Mouse (Mus musculus): Measurements from ENCODE around the gene Spock1. TPM values are rescaled to one million over a fixed set of nuclear protein-coding genes. Genes with fewer than 3 reads are reported as not detected.

The Spock1 gene
- 100 to 1,000 TPM; 179 to 213 TPM for total RNA-seq (2021)
- long read RNA-seq, experiment 1, partial matches to known transcripts, result 54 of 71 reads
- long read RNA-seq, experiment 1, other reads (novel, unspliced or antisense), result 17 of 71 reads
- long read RNA-seq, experiment 2, partial matches to known transcripts, result 100 of 125 reads
- long read RNA-seq, experiment 2, other reads (novel, unspliced or antisense), result 25 of 125 reads

DNA sequence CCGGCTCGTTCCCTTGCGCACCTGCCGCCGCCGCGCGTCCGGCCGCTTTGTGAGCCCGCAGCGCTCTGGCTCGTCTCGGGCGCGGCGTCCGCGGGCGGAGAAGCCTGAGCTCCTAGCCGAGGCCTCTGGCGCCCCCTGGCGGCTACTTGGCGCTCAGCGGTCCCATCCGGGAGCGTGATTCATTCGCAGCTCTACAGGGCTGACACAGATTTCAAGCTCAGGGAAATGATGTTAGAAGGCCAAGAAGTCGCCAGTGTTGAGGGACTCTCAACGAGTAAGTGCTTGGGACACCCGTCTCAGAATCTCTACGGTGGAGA lies at the start of gene Spock1:
TSS of gene Spock1 (minus strand) at position 67 of the 317 bp plus-strand sequence.
- peak; percentile 97 for TF ChIP-seq CTCF (conservative IDR thresholded peaks at IDR 0.05)
- peak within 1 kb of the TSS; percentile 79 for H3K27ac ChIP-seq
- peak; percentile 88 to 97 for DNase-seq (ENCODE audit: low spot score in 2 of 2)
- peak within 1 kb of the TSS; percentile 54 for H3K4me3 ChIP-seq

DNA sequence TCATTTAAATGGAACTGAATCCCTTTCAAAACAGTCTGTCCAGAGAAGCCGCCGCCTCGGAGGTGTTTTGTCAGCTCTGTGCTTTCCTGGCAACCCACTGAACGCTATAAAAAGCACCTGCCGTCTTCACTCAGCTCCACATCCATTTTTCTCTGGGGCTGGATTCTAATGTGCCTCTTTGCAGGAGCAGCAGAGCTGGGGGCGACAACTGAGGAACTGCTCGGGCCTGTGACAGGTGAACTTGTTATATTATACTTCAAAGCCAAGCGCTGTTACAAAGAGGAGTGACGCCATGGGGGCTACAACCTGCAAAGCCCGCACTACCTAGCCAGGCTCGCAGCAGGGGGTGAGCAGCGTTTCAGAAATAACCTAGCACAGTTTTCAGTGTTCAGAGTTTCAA lies 42.0 kb upstream of the Spock1 start:
- no peak for DNase-seq (ENCODE audit: low spot score in 2 of 2)
- Histone ChIP-seq H3K27ac (no peak overlapping the region), H3K4me3 (no peak overlapping the region)
- no peak for TF ChIP-seq CTCF (conservative IDR thresholded peaks at IDR 0.05)

DNA sequence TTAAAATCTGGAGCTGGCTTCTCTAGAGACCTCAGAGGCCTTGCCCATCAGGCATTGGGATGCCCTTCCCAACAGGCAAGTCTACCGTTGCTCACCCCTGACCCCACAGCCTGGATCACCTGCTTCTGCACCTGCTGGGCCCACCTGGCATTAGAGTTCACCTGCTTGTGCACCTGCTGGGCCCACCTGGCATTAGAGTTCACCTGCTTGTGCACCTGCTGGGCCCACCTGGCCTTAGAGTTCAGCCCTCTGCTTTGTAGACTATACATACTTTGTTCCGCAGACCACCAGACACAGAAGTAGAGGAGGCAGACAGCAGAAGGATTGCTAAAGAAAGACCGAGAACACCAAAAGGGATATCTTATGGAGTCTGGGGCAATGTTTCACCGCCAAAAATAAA lies 41.4 kb upstream of the Spock1 start:
- no peak for TF ChIP-seq CTCF (conservative IDR thresholded peaks at IDR 0.05)
- H3K4me3 ChIP-seq, result no peak overlapping the region
- no peak overlapping the region for H3K27ac ChIP-seq
- no peak for DNase-seq (ENCODE audit: low spot score in 2 of 2)

DNA sequence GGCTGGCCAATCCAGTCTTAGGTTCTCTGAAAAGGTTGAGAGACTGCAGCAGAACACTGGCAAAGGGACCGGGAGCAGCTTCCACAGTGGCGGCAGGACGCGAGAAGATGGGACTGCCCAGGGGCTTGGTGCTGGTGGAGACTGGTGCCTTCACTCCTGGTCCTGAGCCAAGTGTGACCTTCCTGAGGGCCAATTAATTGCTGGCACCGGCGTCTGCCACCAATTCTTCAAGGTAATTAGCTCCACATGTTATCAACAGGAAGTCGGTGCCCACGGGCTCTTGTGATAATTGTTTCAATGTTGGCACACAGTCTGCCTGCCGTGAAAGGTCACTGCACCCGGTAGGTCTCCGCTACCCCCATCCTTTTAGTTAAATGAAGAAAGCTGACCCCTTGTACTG lies 37.1 kb upstream of the Spock1 start:
- no peak for TF ChIP-seq CTCF (conservative IDR thresholded peaks at IDR 0.05)
- H3K4me3 ChIP-seq, result no peak overlapping the region
- H3K27ac ChIP-seq, result no peak overlapping the region
- DNase-seq (ENCODE audit: low spot score in 2 of 2), result no peak

DNA sequence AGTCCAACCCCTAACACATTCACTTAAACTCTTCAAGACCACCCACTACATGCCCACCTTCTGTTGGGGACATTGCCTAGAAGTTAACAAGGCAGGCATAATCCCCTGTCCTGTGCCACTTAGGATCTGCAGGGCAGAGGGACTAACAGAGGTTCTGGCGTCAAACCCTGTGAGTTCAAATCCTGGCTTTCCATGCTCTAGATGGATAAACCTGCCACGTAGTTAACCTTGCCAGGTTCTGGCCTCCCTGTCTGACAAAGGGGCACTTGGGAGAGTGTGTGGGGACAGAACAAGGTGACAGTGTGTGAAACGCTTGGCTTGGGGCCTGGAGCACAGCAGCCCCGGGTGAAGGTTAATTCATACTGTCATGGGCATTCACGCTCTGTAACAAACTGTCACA lies 36.3 kb upstream of the Spock1 start:
- no peak overlapping the region for H3K27ac ChIP-seq
- no peak for DNase-seq (ENCODE audit: low spot score in 2 of 2)
- H3K4me3 ChIP-seq, result no peak overlapping the region
- TF ChIP-seq CTCF (conservative IDR thresholded peaks at IDR 0.05), result no peak

DNA sequence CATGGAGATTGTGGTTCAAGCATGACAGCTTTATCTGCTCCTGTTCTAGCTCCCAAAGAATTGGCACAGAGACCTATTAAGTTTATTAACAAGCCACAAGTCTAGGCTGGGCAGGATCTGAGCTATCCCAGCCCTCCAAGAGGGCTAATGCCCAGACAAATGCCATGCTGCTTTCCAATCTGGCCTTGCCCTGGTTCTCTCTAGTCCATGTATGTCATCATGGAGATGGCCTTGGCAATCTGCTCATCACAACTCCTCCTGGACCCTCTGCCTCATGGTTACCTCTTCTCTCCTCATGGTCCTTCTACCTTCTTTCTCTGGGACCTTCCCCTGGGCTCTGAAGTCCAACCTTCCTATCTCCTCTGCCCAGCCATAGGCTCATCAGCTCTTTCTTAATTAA lies 35.8 kb upstream of the Spock1 start:
- Histone ChIP-seq H3K27ac (no peak overlapping the region), H3K4me3 (no peak overlapping the region)
- no peak for TF ChIP-seq CTCF (conservative IDR thresholded peaks at IDR 0.05)
- no peak for DNase-seq (ENCODE audit: low spot score in 2 of 2)

DNA sequence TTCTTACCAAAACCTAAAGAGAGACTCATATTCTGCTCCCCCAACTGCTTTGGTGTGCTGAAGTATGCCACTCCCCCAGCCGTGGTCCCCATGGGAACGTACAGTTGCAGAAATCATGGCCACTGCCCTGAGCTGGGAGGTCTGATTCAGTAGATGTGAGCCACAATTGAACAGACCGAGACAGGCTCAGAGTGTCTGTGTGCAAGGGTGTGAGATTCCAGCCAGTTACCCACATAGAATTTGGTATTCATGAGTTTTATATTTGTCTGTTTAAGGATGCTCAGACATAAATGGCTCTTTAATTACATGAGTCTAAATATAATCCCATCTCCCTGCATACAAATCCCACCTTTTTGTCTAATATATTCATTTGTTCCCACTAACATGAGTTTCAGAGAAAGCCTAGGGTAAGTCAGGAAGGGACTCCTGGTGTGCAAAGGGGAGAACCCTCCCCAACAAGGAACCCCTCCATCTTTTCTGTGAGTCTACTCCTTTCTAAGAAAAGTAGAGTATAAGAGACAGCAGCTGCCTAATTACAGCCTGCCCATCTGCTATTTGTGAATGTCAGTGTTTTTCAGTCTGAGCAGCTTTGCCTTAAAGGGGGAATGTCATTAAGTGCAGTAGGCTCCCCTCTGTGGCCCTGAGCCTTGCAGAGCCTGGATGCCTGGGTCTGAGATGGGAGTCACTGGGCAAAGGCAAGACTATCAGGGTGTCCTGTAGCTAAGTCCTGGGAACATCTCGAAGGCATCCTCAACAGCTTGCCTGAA lies 29.5 kb upstream of the Spock1 start:
- TF ChIP-seq CTCF (conservative IDR thresholded peaks at IDR 0.05), result no peak
- DNase-seq (ENCODE audit: low spot score in 2 of 2), result peak in 1 of 2 experiments; percentile 22
- Histone ChIP-seq H3K27ac (no peak overlapping the region), H3K4me3 (no peak overlapping the region)

DNA sequence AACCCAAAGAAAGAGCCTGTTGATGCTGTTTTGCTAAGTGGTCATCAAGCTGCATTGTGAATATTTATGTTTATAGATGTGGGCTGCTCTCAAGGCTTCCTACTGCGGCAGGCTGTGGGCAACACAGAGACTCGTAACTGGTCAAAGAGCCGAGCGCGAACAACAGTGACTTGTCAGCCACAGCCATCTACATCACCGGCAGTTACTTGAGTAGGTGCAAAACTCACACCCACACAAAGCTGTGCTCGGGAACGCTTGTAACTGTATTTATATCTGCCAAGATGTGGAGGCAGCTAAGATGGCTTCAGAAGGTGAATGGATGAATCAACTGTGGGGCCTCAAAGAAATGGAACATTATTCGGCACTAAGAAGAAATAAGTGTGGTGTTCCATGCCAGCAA lies 23.9 kb upstream of the Spock1 start:
- H3K4me3 ChIP-seq, result no peak overlapping the region
- no peak for TF ChIP-seq CTCF (conservative IDR thresholded peaks at IDR 0.05)
- DNase-seq (ENCODE audit: low spot score in 2 of 2), result no peak
- H3K27ac ChIP-seq, result no peak overlapping the region

DNA sequence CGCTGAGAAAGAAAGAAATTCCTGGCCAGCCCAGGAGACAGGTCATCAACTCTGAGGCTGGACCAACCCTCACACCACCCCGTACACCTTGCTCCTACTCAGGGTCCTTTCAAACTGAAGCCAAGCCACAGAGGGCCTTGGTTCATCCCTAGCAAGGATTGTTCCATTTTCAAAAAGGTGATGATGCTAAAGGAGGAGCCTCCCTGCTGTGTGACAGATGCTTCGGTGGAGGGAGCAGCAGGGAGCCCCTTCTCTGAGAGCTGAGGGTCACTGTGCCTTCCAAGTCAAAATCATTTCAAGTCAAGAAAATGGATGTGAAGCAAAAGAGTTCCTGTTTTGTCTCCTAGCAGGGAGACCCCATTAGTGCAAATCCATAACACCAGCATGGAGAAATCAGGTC lies 23.2 kb upstream of the Spock1 start:
- TF ChIP-seq CTCF (conservative IDR thresholded peaks at IDR 0.05), result no peak
- no peak for DNase-seq (ENCODE audit: low spot score in 2 of 2)
- Histone ChIP-seq H3K27ac (no peak overlapping the region), H3K4me3 (no peak overlapping the region)

DNA sequence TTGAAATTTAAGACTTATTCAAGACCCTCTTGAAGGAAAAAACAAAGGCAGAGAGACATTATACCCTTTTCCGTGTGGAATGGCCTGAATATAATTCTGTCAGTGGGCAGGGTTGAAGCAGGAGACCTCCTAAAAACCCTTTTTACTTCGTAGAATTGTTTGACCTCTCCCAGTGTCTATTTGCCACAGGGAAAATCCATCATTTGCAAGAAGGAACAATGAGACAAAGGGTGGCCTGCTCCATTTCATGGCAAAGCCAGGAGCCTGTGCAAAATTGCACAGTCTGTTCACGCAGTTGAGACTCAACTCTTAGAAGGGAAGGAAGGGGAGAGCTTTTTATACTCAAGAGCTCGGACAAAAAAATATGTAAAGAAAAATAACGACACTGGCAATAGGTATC lies 22.6 kb upstream of the Spock1 start:
- no peak for TF ChIP-seq CTCF (conservative IDR thresholded peaks at IDR 0.05)
- no peak overlapping the region for H3K27ac ChIP-seq
- no peak for DNase-seq (ENCODE audit: low spot score in 2 of 2)

DNA sequence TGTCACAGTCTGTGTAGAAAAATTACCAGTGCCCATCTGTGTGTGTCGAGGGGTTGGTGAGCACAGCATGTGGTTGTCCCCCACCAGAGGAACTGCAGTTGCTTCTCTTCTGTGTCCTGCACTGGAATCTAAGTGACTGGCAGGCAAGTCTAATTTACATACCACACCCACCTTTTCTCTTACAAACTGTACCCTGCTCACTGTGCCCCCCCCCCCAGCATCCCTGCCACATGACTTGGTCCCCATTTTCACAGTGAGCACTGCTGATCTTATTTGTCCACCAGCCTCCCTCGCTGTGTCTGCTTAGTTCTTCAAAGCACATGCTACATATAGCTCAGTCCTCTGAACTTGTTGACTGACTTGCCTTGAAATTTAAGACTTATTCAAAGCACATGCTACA lies 22.2 kb upstream of the Spock1 start:
- Histone ChIP-seq H3K27ac (no peak overlapping the region), H3K4me3 (no peak overlapping the region)
- TF ChIP-seq CTCF (conservative IDR thresholded peaks at IDR 0.05), result no peak
- DNase-seq (ENCODE audit: low spot score in 2 of 2), result no peak

More for the DNA sequence above, 22.6 kb upstream of the Spock1 start:
- no peak overlapping the region for H3K4me3 ChIP-seq

DNA sequence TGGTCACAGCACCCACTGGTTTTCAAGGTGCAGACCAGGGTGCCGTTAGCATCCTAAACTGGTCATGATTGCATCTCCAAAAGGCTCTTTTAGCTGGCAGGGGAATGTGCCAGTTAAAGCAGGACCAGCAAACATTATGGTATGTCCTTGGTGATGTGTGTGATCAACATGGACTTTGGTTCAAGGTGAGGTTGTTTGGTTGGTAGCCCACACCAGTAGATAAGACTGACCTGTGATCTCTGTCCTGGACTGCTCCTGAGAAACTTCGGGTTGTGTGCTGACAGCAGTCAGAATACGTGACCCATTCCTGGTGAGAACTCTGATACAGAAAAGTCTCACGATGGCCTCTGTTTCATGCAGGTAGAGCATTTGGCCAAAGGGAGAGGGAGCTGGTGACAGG lies 11.8 kb upstream of the Spock1 start:
- no peak overlapping the region for H3K27ac ChIP-seq
- H3K4me3 ChIP-seq, result no peak overlapping the region
- no peak for DNase-seq (ENCODE audit: low spot score in 2 of 2)
- TF ChIP-seq CTCF (conservative IDR thresholded peaks at IDR 0.05), result no peak

DNA sequence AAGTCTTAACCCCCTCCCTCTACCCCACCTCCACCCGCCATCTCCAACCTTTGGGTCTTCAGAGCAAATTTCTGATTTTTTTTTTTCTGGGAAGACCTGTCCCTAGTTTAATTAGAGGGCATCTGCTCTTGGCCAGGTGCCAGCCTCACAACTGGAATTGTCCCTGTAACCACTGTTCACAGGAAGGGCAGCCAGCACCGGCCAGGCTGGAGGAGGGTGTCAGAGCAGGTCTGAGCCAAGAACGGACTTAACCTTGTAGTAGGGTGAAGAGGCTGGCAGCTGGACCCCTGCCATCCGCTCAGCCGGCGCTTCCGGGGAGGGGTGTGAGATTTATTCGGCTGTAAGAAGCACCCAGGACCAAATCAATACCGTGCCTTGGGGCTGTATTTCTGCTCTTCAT lies 3.0 kb upstream of the Spock1 start:
- Histone ChIP-seq H3K27ac (no peak overlapping the region), H3K4me3 (no peak overlapping the region)
- DNase-seq (ENCODE audit: low spot score in 2 of 2), result no peak
- TF ChIP-seq CTCF (conservative IDR thresholded peaks at IDR 0.05), result no peak
